Mouse (Mus musculus): ENCODE results near the gene Capn10. TPM values are rescaled to one million over a fixed set of nuclear protein-coding genes. Genes with fewer than 3 reads are reported as not detected.
"Not testable (repeated sequence)": the region's sequence is repeated elsewhere in the genome, so short reads cannot be mapped to it uniquely, and the experiment has no call there.

Capn10 gene
- polyA plus RNA-seq, 1 experiment from 2014 or later, result 67.7 TPM

DNA sequence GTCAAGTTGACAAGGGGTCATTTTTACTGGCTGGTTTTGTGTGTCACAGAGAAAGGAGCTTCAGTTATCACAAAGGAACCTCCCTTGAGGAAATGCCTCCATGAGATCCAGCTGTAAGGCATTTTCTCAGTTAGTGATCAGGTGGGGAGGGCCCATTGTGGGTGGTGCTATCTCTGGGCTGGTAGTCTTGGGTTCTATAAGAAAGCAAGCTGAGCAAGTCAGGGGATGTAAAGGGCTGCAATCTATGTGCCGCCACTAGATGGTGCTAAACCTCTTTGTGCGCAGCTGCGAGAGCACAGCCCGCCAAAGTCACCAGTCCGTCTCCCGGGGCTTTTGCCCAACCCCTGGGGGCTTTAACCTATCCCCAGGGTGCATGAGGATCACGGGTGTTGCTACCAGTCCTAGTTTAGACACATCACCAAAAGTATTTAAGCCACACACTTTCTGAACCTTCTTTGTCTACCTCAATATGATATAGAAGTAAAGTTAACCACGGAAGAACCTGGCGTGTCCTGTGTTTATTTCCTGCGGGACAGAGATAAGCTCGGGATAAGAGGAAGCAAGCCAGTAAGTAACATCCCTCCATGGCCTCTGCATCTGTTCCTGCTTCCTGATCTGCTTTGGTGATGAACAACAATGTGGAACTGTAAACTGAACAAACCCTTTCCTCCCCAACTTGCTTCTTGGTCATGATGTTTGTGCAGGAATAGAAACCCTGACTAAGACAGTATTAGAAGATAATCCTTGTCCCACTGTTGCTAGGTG is 22.6 kb downstream of the Capn10 start:
- ATAC-seq (replicated peaks), result peak; percentile 42; the same call in 1 of the 2 replicates
- H3K27me3 ChIP-seq (replicated peaks); H3K36me3 ChIP-seq (replicated peaks); H3K4me1 ChIP-seq; H3K9me3 ChIP-seq; H3K4me3 ChIP-seq; H3K9ac ChIP-seq; H3K27ac ChIP-seq: not testable (repeated sequence)
- H3K4me2 ChIP-seq, result peak overlapping the region; percentile 37
- WGBS, result 8% methylated on average over 11 of the region's 11 CpGs

DNA sequence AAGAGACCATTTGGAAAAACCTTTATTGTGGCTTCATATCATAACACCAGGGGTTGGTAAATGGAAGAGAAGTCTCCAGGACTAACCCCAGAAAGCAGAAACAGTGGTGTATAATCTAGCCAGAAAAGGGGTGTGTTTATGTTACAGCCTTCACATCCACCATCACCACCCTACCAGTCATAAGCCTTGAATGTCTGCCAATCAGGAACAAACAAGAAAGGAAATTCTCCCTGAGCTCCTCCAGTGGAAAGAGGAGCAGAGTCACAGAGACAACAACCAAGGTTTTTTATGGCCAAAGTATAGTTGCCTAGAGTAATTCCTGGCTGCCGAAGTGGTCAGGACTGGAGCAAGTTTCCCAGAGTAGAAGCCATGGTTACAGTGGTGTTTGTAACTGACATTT is 24.8 kb downstream of the Capn10 start:
- WGBS, result 95% methylated on average over 1 of the region's 1 CpGs

DNA sequence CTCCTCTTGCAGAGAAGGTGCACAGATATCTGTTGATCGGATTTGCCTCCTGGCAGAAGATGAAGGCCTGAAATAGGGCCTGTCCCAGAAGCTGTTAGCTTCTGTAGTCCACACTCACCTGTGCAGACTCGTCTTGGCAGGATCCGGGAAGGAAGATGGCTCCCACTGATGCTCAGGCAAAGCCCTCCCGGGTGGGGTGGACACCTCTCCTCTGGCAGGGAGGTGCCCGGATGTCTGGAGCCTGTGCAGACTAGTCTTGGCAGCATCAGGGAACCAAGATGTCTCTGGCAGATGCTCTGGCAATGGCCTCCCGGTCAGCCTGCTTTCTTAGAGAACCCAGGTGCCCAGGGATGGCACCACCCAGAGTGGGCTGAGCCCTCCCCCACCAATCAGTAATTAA is 36.6 kb downstream of the Capn10 start:
- H3K36me3 ChIP-seq (replicated peaks); H3K27me3 ChIP-seq (replicated peaks); H3K4me2 ChIP-seq; H3K4me3 ChIP-seq; H3K9me3 ChIP-seq; H3K4me1 ChIP-seq; H3K27ac ChIP-seq; H3K9ac ChIP-seq; ATAC-seq (replicated peaks): not testable (repeated sequence)
- WGBS, result 85% methylated on average over 6 of the region's 6 CpGs

More for the DNA sequence above, 24.8 kb downstream of the Capn10 start:
- H3K36me3 ChIP-seq (replicated peaks), result no peaks in the 10 kb centered on the region
- H3K4me1 ChIP-seq, result no peaks in the 10 kb centered on the region
- H3K4me2 ChIP-seq, result no peak overlapping the region
- no peak overlapping the region for H3K27ac ChIP-seq
- H3K9me3 ChIP-seq, result no peaks in the 10 kb centered on the region
- H3K9ac ChIP-seq, result no peak overlapping the region
- no peak overlapping the region for H3K4me3 ChIP-seq
- ATAC-seq (replicated peaks), result no peak
- H3K27me3 ChIP-seq (replicated peaks), result no peaks in the 10 kb centered on the region

DNA sequence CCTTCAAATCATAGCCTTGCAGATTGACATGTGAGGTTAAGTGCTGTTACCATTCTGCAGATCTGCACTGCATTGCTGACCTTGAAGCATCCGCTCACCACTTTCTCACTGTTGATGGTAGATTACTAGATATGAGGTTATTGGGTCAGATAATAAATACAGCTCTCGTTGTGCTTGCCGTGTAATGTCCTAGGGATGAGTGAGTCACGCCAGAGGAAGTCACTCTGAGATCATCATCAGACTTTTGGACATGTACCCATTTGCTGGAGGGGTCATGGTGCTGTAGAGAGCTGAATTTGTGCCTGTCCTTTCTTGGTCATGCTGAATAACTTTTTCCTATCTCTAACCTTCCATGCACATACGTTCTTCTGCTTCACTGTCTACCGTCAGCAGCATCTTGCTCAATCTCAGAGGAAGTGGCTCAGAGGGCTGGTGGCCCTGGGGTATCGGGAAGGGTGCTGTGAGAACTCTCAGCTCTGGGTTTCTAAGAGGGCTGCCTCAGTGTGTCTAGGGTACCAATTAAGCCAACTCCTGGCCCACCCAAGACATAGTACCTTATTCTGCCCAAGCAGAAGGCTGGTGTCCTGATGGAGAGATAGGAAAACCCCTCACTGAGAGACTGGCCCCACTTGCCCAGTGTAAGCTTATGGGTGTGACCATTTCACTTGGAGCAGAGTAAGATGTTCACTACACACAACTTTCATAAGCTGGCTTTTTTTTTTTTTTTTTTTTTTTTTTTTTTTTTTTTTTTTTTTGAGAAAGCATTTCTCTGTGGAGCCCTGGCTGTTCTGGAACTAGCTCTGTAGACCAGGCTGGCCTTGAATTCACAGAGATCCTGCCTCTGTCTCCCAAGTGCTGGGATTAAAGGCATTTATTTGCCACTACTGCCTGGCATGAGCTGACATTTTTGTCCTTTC is 38.0 kb downstream of the Capn10 start:
- no peak overlapping the region for H3K4me3 ChIP-seq
- no peak overlapping the region for H3K27ac ChIP-seq
- ATAC-seq (replicated peaks), result no peak
- 91% methylated on average over 7 of the region's 7 CpGs for WGBS
- H3K36me3 ChIP-seq (replicated peaks), result no peaks in the 10 kb centered on the region
- no peaks in the 10 kb centered on the region for H3K27me3 ChIP-seq (replicated peaks)
- H3K9ac ChIP-seq, result no peak overlapping the region
- H3K4me2 ChIP-seq, result no peak overlapping the region
- no peaks in the 10 kb centered on the region for H3K9me3 ChIP-seq
- no peaks in the 10 kb centered on the region for H3K4me1 ChIP-seq

- 71% methylated on average over 1 of the region's 1 CpGs for WGBS
- Histone ChIP-seq H3K36me3 (replicated peaks) (no peaks in the 10 kb centered on the region), H3K27me3 (replicated peaks) (no peaks in the 10 kb centered on the region), H3K27ac (no peak overlapping the region), H3K4me2 (no peak overlapping the region), H3K9ac (no peak overlapping the region), H3K4me3 (no peak overlapping the region), H3K4me1 (no peaks in the 10 kb centered on the region), H3K9me3 (no peaks in the 10 kb centered on the region)
- ATAC-seq (replicated peaks), result no peak
Measured at GRCm38 (mm10) chr1:92972854-92973253, 38.7 kb downstream of the Capn10 start.

- 70% methylated on average over 6 of the region's 6 CpGs for WGBS
- no peak overlapping the region for H3K4me3 ChIP-seq
Measured at GRCm38 (mm10) chr1:92976141-92976566, 42.0 kb downstream of the Capn10 start.

GRCm38 (mm10) chr1:92978645-92979044 is 44.5 kb downstream of the Capn10 start:
- ATAC-seq (replicated peaks), result no peak
- Histone ChIP-seq H3K27ac (no peak overlapping the region), H3K36me3 (replicated peaks) (no peaks in the 10 kb centered on the region), H3K4me2 (no peak overlapping the region), H3K9ac (no peak overlapping the region), H3K4me3 (no peak overlapping the region), H3K27me3 (replicated peaks) (no peaks in the 10 kb centered on the region), H3K9me3 (no peaks in the 10 kb centered on the region), H3K4me1 (no peaks in the 10 kb centered on the region)
- WGBS, result 47% methylated on average over 7 of the region's 7 CpGs

More at GRCm38 (mm10) chr1:92976141-92976566, 42.0 kb downstream of the Capn10 start:
- no peak overlapping the region for H3K4me2 ChIP-seq
- no peaks in the 10 kb centered on the region for H3K27me3 ChIP-seq (replicated peaks)
- H3K9ac ChIP-seq, result no peak overlapping the region
- no peaks in the 10 kb centered on the region for H3K9me3 ChIP-seq
- H3K4me1 ChIP-seq, result no peaks in the 10 kb centered on the region
- ATAC-seq (replicated peaks), result no peak
- no peak overlapping the region for H3K27ac ChIP-seq
- no peaks in the 10 kb centered on the region for H3K36me3 ChIP-seq (replicated peaks)

GRCm38 (mm10) chr1:92979073-92979602 is 45.0 kb downstream of the Capn10 start:
- no peak overlapping the region for H3K9ac ChIP-seq
- WGBS, result 46% methylated on average over 11 of the region's 11 CpGs
- H3K27me3 ChIP-seq (replicated peaks), result no peaks in the 10 kb centered on the region
- no peaks in the 10 kb centered on the region for H3K9me3 ChIP-seq
- no peaks in the 10 kb centered on the region for H3K36me3 ChIP-seq (replicated peaks)
- no peak overlapping the region for H3K4me3 ChIP-seq
- H3K27ac ChIP-seq, result no peak overlapping the region
- no peak overlapping the region for H3K4me2 ChIP-seq
- no peaks in the 10 kb centered on the region for H3K4me1 ChIP-seq
- ATAC-seq (replicated peaks), result 0 out of 2 replicates have a peak, but pooled peaks have one; percentile 39

DNA sequence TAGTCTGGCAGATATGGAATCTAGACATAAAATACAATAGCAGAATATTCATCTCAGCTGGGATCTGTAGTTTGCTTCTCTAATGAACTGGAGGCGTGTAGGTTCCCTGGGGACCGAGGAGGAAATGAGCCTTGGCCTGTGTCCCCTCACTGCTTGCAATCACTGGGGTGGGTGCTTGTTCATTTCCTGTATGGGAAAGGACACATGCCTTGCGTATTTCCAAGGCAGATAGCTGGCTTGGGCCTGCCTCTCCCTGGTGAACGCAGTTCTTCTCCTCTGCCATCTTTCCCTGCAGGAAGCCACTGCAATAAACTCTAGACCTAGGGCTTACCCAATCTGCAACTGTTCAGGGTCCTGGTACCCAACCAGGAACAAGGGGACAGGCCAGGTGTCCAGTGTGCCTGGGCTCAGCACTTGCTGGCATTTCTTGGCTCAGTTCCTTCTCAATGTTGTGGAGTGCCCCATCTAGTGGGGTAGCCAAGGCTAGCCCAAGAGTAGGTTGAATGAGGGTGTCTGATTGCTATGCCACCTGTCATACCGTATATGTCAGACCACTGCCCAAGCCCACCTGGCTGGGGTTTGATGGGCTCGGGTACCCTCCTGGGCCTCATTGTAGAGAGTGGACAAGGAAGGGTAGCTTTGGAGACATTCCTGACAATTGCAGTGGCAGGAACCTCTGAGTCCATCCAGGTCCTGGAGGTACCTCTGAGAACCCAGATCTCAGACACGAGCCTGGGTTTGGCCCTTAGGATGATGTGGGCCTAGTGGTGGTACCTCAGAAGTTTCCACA is 47.1 kb downstream of the Capn10 start:
- ATAC-seq (replicated peaks), result no peak
- Histone ChIP-seq H3K9me3 (no peaks in the 10 kb centered on the region), H3K27me3 (replicated peaks) (no peaks in the 10 kb centered on the region), H3K4me1 (no peaks in the 10 kb centered on the region), H3K9ac (no peak overlapping the region), H3K4me3 (no peak overlapping the region), H3K27ac (no peak overlapping the region), H3K4me2 (no peak overlapping the region), H3K36me3 (replicated peaks) (no peaks in the 10 kb centered on the region)
- WGBS, result 86% methylated on average over 7 of the region's 7 CpGs

DNA sequence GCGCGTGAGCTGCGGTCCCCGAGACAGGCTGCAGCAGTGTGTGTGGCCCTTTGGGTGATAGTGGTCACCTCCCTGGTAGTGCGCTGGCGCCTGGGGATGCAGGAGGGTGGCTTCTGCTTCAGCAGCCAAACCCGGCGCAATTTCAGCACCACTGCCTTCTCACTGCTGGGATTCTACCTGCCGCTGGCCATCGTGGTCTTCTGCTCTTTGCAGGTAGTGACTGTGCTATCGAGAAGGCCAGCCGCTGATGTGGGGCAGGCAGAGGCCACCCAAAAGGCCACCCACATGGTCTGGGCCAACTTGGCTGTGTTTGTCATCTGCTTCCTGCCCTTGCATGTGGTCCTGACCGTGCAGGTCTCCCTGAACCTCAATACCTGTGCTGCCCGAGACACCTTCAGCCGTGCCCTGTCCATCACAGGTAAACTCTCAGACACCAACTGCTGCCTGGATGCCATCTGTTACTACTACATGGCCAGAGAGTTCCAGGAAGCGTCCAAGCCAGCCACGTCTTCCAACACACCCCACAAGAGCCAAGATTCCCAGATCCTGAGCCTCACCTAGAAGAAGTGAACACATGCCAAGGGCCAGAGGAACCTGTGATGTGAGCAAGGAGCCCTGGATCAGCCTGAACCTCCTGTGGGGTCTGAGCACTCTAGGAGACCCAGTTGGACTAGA is 48.9 kb downstream of the Capn10 start:
- no peak for ATAC-seq (replicated peaks)
- H3K27me3 ChIP-seq (replicated peaks), result no peaks in the 10 kb centered on the region
- H3K9me3 ChIP-seq, result no peaks in the 10 kb centered on the region
- no peaks in the 10 kb centered on the region for H3K4me1 ChIP-seq
- no peak overlapping the region for H3K27ac ChIP-seq
- H3K9ac ChIP-seq, result no peak overlapping the region
- H3K36me3 ChIP-seq (replicated peaks), result no peaks in the 10 kb centered on the region
- WGBS, result 93% methylated on average over 17 of the region's 17 CpGs
- no peak overlapping the region for H3K4me3 ChIP-seq
- H3K4me2 ChIP-seq, result no peak overlapping the region

DNA sequence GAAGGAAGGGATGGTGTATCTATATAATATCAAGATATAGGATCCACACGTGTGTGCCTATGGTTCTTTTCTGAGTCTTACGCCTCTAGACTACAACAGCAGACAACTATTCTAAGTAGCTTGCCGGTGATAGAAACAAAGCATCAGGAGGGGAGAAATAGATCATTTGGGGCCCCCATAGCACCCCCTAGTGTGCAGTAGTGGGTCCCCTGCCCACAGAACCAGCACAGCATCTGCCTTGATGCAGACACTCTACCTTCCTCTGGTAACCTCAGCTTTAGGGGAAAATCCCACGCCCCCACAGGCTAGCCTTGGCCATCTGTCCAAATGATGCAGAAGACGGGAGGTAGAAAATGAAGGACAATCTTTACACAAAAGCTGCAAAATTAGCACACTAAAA is 50.8 kb downstream of the Capn10 start:
- WGBS, result 86% methylated on average over 5 of the region's 5 CpGs
- ATAC-seq (replicated peaks), result no peak
- Histone ChIP-seq H3K27me3 (replicated peaks) (no peaks in the 10 kb centered on the region), H3K4me1 (no peaks in the 10 kb centered on the region), H3K4me3 (no peak overlapping the region), H3K36me3 (replicated peaks) (no peaks in the 10 kb centered on the region), H3K9me3 (no peaks in the 10 kb centered on the region), H3K27ac (no peak overlapping the region), H3K9ac (no peak overlapping the region), H3K4me2 (no peak overlapping the region)
